Mouse (Mus musculus) mesoderm, embryonic 11.5 days (tissue): ENCODE data around the gene Stat3.

Experiments used
- DNase-seq: peaks from one replicate; pipeline ENCODE4 v3.0.0-alpha.2; 2012; ENCODE audit warnings: low read depth, low spot score

Stat3 gene

GRCm38 (mm10) chr11:100927386-100927785 is 12.0 kb downstream of the Stat3 start:
- DNase-seq, result no peak

GRCm38 (mm10) chr11:100924386-100924919 is 14.9 kb downstream of the Stat3 start:
- no peak for DNase-seq

DNA sequence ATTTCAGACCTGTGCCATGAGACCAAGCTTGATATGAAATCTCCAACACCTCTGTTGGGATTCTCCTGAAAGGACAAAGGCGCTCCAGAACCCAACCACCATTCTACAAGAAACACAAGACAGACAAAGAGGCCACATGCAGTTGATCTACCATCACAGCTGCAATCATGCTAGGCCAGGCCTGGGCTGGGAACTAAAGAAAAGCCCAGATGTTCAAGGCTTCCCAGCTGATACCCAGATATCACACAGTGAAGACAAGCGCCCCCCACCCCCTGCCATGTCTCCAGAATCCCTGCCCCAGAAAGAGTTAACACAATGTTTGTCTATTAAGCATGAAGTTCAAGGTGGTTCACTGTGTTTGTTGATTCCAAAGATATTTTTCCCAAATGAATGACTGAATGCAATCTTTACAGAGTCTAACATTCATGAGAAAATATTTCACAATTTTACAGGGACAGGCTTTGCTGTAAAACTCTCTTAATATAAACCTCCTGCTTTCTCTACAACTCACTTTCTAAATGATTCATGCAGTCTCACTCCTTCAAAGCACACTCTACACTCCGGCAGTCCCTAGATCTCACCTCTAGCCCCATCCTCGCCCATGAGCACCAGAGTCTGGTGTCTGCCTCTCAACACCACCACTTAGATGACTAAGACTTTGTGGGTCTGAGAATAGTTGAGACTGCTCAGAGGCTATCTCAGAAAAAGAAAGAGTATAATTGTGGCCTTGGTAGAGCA is 18.3 kb downstream of the Stat3 start:
- DNase-seq, result no peak

- DNase-seq, result no peak
These were observed 21.3 kb downstream of the Stat3 start for GRCm38 (mm10) chr11:100918007-100918406.

DNA sequence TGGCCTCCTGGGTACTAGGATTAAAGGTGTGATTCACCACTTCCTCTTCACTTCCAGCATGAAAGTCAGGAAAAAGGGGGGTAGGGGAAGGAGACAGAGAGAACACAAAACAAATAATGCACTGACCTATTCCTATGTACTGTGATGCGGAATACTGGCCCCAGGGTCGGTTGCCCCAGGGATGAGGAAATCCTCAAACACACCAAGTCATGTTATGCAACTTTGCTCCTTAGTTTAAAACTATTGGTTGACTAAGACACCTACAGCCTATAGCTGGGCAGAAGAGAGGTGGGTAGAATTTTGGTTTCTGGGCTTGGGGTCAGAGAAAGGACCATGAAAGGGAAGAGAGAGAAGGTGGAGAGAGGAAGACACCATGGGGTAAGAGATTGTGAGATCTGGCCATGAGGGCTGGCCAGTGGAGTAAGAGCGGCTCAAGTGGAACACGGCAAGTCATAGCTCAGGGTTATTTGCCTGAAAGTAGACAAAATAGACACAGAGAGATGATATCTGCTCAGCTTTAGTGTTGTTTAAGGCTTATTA is 22.8 kb downstream of the Stat3 start:
- DNase-seq, result no peak

DNA sequence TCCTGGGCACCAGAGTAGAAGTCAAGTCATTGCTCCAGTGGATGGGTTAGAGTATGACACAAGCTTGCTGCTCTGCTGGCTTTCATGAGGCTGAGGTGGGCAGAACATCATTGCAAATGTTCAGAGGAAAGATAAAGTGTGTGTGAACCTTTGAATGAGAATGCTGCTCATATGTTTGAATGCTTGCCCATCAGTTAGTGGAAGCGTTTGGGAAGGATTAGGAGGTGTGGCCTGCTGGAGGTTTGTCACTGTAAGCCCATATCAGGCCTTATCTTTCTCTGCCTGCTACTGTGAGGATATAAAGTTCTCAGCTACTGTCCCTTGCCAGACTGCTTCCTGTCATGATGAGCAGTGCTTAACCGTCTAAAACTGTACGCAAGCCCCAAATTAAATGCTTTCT is 24.3 kb downstream of the Stat3 start:
- DNase-seq, result no peak

DNA sequence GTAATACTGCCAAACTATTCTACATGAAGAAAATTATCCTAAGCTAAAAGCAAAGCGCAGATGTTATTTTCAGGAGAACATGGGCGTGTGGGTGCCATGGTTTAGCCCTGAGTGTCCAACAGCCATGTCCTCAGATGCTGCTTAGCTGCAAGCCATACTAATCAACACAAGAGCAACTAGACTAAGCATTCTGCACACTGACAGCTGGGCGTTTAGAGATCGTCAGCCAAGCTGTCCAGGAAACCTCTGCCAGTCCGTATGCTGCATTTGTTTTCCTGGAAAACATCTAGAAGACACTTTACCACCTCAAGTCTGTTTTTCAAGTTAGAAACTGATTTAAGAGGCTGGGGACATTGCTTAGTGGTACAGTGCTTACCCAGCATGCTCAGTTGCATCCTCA is 24.9 kb downstream of the Stat3 start:
- DNase-seq, result no peak

- DNase-seq, result no peak
These were observed 26.8 kb downstream of the Stat3 start for GRCm38 (mm10) chr11:100912401-100913155.

- DNase-seq, result no peak
These were observed 30.8 kb downstream of the Stat3 start for GRCm38 (mm10) chr11:100908567-100908966.

- DNase-seq, result no peak
These were observed 31.2 kb downstream of the Stat3 start for GRCm38 (mm10) chr11:100908112-100908511.

DNA sequence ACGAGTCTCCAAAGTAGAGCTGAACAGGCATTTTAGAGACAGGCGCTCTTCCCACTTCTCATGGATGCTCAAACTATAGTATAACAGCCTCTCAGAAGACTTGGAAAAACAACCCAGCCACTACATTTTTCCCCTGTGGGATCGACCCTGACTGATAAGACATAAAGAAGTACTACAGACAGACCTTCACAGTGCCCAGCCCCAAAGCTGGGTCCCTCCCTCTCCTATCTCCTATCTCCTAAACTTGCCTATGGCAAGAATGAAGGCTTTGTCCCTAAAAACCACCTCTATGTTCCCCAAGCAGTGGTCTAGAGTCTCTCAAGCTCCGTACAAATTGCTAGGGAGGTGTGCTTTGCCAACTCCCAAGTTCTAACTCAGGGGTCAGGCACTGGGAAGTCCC is 32.5 kb downstream of the Stat3 start:
- DNase-seq, result no peak

- DNase-seq, result no peak
These were observed 33.4 kb downstream of the Stat3 start for GRCm38 (mm10) chr11:100905929-100906328.

DNA sequence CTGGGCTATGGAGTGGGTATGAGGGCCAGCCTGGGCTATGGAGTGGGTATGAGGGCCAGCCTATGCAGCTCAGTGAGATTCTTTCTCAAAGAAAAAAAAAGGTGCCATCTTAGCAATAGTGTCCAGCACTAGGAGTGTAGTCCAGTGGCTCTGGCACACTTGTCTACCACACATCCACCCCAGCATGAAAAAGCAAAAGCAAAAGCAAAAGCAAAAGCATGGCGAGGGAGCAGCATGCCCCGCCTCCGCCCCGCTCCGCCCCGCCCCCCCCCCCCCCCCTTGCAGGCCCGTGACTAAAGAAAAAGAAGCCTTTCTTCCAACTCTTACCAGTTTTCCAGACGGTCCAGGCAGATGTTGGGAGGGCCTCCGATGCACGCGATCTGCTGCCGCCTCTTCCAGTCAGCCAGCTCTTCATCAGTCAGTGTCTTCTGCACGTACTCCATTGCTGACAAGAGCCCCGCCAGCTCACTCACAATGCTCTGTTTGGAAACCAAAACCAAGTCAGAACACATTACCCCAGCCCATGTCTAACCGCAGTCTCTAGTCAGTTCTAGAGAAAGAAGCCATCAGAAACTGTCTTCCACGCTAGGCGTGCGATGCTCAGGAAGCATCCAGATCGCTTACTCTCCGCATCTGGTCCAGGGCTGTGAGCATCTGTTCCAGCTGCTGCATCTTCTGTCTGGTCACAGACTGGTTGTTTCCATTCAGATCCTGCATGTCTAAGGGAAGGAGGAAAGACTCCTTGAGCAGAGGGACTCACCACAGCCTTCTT is 34.6 kb downstream of the Stat3 start:
- DNase-seq, result no peak

GRCm38 (mm10) chr11:100898441-100899199 is 40.7 kb downstream of the Stat3 start:
- no peak for DNase-seq

DNA sequence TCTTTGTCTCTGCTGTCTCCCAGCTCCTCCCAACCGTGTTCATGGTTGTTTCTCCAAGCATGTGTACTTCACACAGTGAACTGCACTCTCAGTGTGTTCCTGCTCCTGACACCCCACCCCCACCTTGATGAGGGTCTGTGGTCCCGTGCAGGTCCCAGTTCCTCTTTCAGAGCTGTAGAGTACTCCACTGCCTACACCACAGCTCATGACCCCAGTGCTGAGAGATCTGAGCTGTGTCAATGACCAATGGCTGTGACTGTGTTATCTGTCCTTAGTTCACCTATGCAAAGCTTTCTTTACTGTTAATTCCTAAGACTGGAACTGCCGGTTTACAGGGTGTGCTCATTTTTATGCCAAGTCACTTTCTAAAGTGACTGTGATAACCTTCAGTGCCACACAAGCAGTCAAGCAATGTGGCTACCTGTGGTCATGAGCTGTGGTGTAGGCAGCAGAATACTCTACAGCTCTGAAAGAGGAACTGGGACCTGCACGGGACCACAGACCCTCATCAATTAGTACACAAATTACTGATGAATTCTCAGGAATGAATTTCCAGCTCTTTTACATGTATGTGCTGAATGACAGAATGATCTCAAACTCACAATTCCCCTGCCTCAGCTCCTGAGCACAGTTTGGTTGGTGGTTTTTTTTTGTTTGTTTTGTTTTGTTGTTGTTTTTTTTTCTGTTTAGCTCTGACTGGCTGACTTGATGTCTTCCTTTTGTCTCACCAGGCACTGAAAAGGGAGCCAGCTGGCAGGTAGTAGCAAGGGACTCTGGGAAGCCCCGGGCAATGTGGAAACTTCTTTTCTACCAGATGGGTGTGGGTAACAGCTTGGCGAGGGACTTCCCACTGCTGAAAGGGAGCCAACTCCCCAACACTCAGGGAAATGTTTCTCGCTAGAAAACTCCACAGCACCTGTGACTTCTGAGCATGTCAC is 41.8 kb downstream of the Stat3 start:
- DNase-seq, result no peak

GRCm38 (mm10) chr11:100896078-100896477 is 43.3 kb downstream of the Stat3 start:
- no peak for DNase-seq

DNA sequence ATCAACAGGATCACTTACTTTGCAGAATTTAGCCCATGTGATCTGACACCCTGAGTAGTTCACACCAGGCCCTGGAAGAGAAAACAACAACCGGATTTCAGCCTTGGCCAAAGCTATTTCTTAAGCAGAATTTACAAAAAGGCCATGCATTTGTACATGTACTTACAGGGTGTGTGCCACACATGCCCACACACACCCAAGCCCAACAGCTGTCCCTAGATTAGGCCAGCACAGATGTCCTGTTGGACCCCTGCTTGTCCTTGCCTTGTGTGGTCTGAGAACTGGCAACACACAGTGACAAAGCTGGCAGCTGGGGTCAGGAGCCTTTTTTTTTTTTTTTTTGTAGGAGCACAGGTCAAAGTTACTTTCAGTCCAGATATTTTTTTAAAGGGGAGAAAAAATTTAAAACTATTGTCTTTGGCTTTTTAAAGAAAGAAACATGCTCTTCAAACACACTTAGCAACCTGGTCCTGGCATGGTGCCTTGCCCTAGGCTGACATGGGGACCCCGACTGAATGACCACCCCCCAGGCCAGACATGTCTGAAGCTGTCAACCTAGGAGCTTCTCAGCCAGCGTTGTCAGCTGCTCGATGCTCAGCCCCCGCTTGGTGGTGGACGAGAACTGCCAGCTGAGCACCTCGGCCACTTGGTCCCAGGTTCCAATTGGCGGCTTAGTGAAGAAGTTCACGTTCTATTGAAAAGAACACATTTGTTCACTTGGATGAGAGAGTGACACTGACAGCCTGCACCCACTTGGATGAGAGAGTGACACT is 45.0 kb downstream of the Stat3 start:
- DNase-seq, result no peak

DNA sequence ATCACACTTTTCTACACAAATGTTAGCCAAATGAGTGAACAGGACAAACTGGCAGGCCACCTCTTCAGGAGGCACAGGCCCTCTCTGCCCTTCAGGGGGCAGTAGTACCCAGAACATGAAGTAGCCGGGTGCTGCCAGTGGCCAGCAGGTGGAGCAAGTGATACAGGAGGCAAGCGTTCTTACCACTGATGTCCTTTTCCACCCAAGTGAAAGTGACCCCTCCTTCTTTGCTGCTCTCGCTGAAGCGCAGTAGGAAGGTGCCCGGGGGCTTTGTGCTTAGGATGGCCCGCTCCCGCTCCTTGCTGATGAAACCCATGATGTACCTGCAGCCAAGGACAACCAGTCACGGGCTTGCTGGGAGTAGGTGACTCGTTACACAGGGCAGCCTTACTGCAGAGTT is 45.9 kb downstream of the Stat3 start:
- DNase-seq, result peak; percentile 92

DNA sequence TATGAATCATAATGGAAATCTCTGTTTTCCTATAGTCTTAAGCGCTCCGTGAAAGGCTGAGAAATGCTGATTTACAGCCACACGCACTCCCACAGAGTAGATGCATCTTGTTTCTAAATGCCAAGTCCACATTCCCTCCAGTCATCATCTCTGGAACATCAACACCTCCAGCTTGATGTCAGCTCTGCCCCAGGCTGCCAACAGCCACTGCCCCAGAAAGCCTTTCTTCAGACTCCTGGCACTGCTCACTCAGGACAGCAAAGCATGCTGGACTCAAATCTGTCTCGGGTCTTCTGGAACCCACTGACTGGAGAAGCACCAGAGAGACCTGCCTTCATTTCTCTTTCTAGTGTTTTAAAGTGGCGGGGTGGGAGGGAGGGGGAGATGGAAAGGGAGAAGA is 46.9 kb downstream of the Stat3 start:
- DNase-seq, result no peak
